8 mouse cellular contexts compared by ENCODE assay signal in genomic region chr1:164315266-164315665, GRCm38 (mm10). TPM values are rescaled to one million over a fixed set of nuclear protein-coding genes. Genes with fewer than 3 reads are reported as not detected.
DNase-seq lines count a peak whose midpoint lies in the region; ATAC-seq lines count a peak whose summit lies in the region.

No protein-coding gene starts in this region.

- no peaks in the 10 kb centered on the region for H3K36me3 ChIP-seq in liver, embryonic 11.5 days (ENCODE audit: control insufficient read depth, insufficient read depth, low read length)

- H3K27ac ChIP-seq in liver, embryonic 11.5 days (ENCODE audit: low read depth, low read length), result no peak overlapping the region

- H3K9me3 ChIP-seq in liver, embryonic 11.5 days (ENCODE audit: control insufficient read depth, low read length), result no peaks in the 10 kb centered on the region

- H3K4me1 ChIP-seq in liver, embryonic 11.5 days (replicated peaks; ENCODE audit: control insufficient read depth, insufficient read depth, low read length), result peaks cover 8% of the 10 kb centered on the region; the same call in 1 of the 2 replicates

- no peak overlapping the region for H3K9ac ChIP-seq in liver, embryonic 11.5 days (ENCODE audit: low read depth, low read length)

- DNase-seq in cerebellum, adult 11 months, result peak; percentile 11
- DNase-seq in liver (peak; percentile 49), R1 (ENCODE audit: low read depth, low spot score) (peak; percentile 89)
- DNase-seq in liver, embryonic 11.5 days (ENCODE audit: low spot score), result no peak
- peak; percentile 31 for DNase-seq in embryo, embryonic 11 days
- DNase-seq in thymus, postnatal 4 days, result peak; percentile 76

- WGBS in liver, embryonic 11.5 days, result 75% methylated on average over 8 of the region's 8 CpGs

- ATAC-seq in cerebellum, adult (ENCODE audit: insufficient number of reproducible peaks, low FRiP score, low TSS enrichment), result no peak
- no peak for ATAC-seq in liver, embryonic 11.5 days (replicated peaks; ENCODE audit: low FRiP score)
- ATAC-seq in megakaryocyte progenitor cell, adult 5-6 weeks (replicated peaks; ENCODE audit: poor library complexity), result peak; percentile 78

- no peak overlapping the region for H3K4me2 ChIP-seq in liver, embryonic 11.5 days

- no peaks in the 10 kb centered on the region for H3K27me3 ChIP-seq in liver, embryonic 11.5 days (replicated peaks; ENCODE audit: control insufficient read depth, insufficient read depth, low read length)

- H3K4me3 ChIP-seq in liver, embryonic 11.5 days (ENCODE audit: low read depth, low read length), result no peak overlapping the region

RNA-seq across cellular contexts. Expression of gene Blzf1, which starts 8.0 kb away (rescaled TPM):
- polyA plus RNA-seq in liver, embryonic 11.5 days (2014; fragmentation: Nextera tagmentation; extraction: Ambion mirVana), result 19.7 and 22.3 TPM in 2 replicates
- 26.7 and 27.8 TPM in 2 replicates for total RNA-seq in megakaryocyte progenitor cell, adult 5-6 weeks (2015)
- total RNA-seq in megakaryocyte progenitor cell, adult 5-6 weeks (2017), result 54.7 and 62.6 TPM in 2 replicates

RNA-seq across cellular contexts. Expression of gene Nme7, which starts 11.3 kb away (rescaled TPM):
- polyA plus RNA-seq in liver, embryonic 11.5 days (2014; fragmentation: Nextera tagmentation; extraction: Ambion mirVana), result 20.9 and 22.0 TPM in 2 replicates
- total RNA-seq in megakaryocyte progenitor cell, adult 5-6 weeks (2015), result 21.3 TPM in 2 replicates
- total RNA-seq in megakaryocyte progenitor cell, adult 5-6 weeks (2017), result 36.5 and 43.8 TPM in 2 replicates

RNA-seq across cellular contexts. Expression of gene Ccdc181, which starts 39.9 kb away (rescaled TPM):
- polyA plus RNA-seq in liver, embryonic 11.5 days (2014; fragmentation: Nextera tagmentation; extraction: Ambion mirVana), result 7.1 and 9.4 TPM in 2 replicates
- total RNA-seq in megakaryocyte progenitor cell, adult 5-6 weeks (2015), result 11.8 and 13.5 TPM in 2 replicates
- 29.0 and 31.0 TPM in 2 replicates for total RNA-seq in megakaryocyte progenitor cell, adult 5-6 weeks (2017)
